Mouse (Mus musculus): Measurements from ENCODE around the gene Gm48551.

Gm48551 gene

DNA sequence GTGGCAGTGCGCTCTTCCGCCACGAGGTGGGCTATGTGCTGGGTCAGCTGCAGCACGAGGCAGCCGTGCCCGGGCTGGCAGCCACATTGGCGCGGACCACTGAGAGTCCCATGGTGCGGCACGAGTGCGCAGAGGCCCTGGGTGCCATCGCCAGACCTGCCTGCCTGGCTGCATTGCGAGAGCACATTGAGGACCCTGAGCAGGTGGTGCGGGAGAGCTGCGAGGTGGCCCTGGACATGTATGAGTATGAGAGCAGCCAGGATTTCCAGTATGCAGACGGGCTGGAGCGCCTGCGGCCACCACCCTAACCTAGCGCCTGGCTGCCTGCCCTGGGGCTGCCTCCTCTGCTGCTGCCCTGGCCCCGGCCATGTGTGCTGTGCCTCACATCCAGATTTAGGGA, 3.5 kb downstream of the Gm48551 start:
- no peak for DNase-seq

DNA sequence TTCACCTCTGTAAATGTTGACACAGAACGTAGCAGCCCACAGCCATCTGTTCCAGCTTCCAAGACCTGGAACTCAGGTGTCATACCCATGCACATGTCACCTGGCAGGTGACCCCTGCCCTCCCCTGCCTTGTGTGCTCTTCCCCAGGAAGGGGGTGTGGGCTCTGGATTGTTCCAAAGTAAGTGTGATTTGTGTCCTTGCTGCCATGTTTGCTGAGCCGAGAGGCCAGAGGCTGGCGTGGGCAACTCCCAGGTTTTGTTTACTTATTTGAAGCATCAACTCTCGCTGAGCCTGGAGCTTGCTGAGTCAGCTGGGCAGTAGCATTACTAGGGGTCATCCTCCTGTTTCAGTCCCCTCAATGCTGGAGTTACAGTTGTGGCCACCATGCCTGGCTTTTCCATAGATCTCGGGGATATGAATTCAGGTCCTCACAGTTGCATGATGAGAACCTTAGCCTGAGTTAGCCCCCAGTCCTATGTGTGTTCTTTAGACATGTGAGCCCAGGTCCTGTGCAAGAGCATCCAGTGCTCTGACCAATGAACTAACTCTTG, 4.3 kb downstream of the Gm48551 start, which contains the start of gene Gm48552:
TSS of gene Gm48552 (plus strand) at position 501 of the 551 bp plus-strand sequence.
- DNase-seq, result no peak

DNA sequence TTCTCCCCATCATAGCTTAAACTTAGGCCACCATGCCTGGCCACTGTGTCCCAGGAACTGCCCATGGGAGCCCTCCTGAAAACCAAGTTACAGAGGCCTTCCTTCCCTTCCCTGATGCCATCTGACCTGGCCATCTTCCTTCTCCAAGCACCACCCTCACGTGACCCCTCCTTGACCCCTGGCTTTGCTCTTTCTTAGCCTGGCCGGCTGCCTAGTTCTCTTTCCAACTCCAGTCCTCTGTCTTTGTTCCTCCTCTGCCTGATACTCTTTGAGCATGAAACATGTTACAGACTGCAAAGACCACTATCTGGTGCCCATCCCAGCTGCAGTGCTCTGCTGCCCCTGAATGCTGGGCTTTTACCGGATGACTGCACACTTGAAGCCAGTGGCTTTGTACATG, 5.1 kb downstream of the Gm48551 start:
- no peak for DNase-seq

DNA sequence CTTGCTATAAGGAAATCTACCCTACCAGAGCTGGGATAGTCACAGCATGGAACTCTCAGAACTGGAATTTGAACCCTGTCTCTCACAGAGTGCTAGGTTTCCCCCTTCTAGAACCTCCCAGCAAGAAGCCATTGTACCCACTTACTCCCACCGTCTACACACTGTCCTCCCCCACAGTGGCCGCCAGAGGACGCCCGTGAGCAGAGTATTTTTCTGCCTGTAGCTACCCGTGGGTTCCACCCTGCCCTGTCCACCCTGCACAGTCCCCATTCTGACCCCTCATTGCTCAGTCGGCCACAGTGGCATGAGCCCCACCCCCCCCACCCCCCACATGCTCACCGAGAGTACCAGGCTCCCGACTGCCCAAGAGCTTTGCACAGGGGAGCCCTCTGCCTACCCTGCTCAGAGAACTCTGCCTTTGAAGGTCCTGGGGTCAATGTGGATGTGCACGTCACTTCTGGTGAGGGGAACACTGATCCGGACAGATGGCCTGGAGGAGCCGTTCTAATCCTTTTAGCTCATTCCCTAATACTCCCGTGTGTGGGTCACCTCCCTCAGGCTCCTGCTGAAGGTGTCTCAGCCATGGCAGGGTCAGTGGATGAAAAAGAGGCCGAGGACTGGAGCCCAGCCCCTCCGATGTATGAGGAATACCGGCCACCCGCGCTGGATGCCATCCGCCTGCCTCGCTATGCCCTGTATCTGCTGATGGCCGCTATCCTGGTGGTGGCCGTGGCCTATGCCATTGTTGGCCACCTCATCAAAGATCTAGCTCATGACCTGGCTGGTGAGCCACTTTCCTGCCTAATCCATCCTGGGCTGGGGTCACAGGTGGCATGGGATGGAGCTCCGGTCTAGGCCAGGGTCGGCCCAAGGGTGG, 5.8 kb downstream of the Gm48551 start:
- peak; percentile 75 for DNase-seq

DNA sequence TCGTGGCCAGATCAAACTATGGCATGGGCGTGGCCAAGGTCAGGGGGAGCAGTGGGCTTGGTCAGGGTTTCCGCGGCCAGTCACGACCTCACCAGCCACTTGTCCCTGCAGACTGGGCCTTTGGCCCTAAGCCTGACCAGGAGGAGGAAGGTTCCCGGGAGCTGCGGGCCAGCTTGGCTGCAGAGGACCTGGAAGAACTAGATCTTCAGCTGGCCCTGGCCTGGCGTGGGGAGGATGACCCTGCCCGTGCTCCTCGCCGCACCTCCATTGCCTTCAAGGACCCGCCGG, 6.4 kb downstream of the Gm48551 start:
- DNase-seq, result no peak

DNA sequence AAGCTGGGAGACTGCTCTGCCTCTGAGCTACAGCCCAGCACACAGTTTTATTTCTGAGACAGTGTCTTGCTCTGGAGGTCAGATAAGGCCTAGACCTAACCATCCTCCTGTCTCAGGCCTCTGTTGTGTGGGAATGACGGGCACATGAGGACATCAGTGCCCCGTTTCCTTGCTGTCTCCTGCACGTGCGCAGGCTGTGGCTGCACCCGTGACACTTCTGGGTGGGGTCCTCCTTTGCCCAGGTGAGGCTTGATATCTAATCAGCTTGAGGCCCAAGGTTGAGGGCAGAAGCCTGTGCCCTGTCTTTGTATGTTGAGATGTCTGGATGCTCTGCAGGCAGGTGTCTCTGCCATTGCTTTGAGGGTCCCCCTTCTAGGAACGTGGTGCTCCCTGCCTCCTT, 8.0 kb downstream of the Gm48551 start:
- DNase-seq, result no peak

DNA sequence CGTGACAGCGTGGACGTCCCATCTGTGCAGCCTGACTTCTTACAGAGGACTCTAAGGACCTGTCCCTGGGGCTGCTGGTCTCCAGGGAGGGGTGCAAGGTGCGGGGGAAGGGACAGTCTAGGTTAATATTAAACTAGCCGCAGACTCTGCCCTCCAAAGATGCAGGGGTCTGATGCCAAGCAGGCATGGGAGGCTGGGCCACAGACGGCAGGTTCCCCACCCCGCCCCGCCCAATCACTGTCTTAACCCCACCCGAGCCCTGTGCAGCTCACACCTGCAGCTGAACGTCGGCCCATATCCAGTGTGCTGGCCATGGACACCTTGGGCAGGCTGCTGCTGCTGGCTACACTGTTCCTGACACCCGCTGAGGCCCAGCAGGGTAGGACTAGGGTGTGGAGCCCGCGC, 8.5 kb downstream of the Gm48551 start, which contains the start of gene Smim24:
TSS of gene Smim24 (plus strand) at position 271 of the 405 bp plus-strand sequence.
- no peak for DNase-seq

DNA sequence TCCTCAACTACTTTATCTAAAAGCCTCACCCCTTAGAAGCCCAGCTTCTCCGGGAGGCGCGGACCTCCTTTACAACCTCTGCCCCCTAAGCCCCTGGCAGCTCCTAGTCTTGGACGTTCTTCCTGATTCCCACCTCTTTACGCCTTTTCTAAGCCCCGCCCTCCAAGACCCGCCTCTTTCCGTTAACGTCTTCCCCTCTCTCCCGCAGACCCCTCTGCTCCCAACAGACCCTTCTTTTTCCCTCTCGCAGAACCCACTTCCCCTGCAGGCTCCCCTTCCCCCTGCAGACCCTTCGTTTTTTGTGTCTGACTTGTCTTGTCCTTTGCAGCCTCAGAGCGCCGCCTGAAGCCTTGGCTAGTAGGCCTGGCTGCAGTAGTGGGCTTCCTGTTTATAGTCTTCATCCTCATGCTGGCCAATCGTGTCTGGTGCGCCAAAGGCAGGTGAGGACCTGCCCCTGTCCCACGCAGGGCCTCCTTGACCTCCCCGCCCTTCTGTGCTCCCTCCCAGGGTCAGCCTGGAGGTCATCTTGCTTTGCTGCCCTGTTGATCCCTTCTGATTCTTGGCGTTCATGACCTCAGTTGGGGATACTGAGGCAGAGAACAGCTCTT, 9.3 kb downstream of the Gm48551 start:
- peak; percentile 46 for DNase-seq

DNA sequence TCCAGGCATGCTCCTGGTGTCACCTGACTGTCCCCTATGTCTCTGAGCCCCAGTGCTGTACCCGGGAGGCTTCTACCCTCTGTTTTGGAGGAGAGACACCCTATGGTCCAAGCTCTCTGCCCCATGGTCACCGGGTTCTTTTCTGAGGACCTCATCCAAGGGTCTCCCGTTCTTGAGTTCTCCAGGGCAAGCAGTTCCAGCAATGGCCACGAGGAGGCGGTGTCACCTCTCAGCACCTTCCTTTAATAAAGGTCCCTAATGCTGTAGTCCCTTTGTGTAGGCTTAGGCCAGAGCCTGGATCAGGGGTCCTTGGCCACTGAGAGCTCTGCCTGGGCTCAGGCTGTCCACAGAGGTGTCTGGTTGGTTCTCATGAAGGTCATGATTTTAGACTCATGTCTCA, 10.9 kb downstream of the Gm48551 start:
- DNase-seq, result peak; percentile 70

DNA sequence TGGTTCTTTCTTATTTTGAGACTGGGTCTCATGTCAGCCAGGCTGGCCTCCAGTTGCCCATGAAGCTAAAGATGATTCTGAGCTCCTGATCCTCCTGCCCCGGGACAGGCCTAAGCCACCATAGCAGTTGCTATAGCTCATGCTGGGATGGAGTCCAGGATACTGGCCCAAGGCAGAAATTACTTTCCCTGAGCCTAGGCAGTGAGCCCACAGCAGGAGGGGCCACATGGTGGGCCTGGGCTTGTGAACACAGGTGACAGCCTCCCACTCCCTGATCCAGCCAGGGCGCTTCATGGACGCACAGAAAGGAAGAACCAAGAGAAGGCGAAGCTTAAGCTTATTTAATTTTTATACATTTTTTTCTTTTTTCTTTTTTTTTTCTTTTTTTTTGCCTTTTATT, 11.6 kb downstream of the Gm48551 start:
- DNase-seq, result no peak

DNA sequence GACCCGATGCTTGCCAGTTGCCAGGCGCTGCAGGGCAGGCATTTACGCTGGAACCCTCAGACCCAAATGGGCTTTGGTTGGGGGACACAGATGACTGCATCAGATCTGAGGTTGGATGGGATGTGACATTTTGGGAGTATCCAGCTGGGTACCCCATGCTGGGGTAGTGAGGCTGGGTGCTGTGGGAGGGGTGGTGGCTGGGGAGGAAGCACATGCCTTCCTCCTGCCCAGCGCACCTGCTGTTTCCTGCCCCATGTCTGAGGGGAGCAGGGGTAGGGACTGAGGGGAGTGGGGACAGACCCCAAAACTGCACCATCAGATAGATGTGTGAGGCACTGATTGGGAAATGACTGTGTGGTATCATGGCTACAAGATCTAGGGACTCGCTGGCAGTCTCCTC, 12.5 kb downstream of the Gm48551 start:
- no peak for DNase-seq

DNA sequence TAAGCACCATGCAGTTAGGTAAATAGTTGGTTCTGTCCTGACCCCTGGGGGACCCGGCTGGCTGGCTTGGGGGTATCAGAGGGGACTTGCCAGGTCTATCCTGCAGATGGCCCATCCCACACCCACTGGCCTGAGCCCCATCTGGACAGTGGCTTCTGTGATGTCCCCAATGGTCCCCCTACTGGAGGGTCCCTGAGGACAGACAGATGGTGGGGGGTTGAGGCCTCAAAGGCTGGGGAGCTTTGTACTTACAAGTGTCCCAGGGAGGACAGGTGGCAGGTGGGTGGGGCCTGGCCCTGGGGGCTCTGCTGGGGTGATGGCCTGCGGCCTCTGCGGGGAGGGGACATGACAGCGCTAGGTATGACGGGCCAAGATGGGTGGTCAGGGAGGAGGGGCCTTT, 15.0 kb downstream of the Gm48551 start:
- DNase-seq, result no peak

DNA sequence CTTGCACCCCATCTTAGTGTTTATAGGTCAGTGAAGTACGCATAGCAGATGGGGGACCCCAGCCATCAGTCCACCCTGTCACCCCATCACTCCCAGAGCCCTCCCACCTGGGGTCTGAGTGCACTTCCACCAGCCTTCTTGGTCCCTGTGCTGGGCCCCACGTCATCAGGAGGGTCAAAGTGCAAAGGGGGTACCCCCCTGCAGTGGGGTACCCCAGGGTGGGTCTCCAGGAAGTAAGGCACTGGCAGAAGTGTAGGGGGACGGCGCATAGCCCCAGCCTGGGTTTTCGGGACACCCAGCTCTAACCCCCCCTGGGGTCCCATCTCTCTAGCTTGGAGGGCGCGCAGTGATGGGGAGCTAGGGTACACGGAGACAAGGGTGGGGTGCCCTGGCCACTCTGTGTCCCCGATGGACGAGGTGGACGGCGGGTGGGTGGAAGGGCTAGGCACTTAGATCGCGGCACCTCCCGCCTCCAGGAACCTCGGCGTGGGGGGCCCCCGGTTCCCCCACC, 15.6 kb downstream of the Gm48551 start:
- DNase-seq, result no peak

DNA sequence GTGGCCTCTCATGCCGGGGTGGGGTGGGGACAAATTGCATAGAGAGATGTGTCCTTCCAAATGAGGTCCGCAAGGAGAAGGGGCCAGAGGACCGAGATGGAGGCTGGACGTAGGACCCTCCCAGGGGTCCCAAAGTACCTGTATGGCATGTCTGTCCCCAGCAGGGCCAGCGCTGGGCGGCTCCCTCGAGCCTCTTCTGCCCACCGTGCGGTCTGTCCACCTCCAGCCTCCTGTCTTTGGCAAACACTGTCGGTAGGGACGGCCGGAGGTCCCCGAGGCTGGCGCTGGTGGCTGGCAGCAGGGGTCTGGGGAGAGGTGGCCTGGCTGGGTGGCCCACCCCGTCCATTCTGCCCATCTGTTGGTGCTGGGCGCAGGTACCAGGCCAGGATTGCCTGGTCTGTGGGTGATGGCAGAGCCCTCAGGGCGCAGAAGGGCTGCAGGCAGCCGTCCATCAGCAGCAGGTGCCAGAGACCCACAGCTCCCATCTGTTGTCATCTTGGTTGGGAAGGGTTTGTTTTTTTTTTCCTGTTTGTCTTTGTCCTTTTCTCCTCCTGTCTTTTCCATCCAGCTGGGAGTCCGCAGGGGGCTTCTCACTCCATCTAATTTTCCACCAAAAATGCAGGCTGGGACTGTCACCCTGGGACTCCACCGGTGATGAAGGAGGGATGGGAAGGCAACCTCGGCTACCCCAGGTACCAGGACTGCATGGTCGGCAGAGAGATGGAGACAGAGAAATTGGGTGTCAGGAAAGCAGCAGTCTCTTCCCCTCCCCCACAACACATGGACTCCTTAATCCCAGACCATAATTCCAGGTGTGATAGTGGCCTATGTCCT, 16.3 kb downstream of the Gm48551 start:
- no peak for DNase-seq

DNA sequence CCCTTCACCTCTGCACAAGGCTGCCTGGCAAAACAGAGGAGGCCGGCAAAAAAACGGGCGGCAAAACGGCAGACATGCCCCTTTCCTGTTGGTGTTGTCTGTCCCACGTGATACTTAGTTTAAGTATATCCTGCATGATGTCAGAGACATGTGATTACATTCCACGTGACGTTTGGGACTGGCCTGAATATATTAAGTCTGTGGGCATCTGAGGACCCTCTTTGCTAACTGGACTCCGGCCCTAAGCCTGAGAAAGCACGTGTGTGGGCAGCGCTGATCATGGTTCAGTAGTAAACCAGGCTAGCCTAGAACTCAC, 16.9 kb downstream of the Gm48551 start:
- DNase-seq, result no peak

DNA sequence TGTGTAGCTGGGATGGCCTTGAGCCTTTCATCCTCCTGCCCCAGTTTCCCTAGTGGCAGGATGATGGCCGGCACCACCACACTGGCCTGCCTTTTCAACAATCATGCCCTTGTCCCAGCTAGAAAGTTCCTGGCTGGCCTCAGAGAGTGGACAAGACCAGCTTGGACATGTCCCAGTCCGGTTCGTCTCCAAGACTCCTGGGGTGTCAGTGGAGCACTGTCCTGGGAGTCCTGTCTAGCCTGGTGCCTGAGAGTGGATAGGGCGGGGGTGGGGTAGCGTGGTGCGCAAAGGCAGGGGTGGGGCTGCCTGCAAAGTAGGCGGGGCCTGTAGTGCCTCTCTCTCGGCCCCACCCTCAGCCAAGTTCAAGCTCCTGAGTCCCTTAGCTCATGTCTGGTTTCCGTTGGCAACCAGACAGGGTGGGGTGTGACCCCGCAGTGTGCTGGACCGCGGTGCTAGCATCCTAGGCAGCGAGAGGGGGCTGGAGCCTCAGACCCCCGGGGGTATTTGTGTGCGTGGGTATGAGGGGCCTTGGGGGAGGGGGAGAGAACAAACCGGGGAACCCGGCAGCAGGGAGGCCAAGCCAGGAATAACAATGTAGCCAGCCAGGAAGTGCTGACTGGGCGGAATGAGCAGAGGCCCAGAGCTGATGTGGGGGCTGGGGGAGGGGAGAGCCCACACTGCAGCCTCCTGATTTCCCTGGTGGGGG, 17.4 kb downstream of the Gm48551 start:
- peak; percentile 88 for DNase-seq

DNA sequence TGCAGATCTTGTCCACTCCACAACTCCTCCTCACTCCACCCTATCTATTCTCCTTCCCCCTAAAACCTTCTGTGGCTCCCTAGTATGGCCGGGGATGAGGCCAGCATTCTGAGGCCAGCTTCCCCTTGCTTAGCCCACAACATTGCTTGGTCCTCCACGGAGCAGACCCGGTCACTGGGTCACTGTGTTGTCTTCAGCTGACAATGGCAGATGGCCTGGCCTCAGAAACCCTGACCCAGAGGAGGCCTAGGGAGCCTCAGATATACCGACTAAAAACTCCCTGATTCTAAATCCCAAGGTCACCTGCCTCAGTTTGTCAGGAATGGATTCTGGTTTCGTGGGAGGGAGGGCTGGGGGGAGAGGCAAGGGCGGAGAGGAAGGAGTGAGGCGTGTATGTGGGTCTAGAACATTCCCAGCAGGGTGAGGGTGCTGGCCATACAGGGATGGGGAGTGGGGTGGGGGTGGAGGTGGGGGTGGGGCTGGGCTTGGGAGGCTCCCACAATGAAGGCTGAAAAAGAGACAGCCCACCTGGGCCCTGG, 18.0 kb downstream of the Gm48551 start:
- no peak for DNase-seq

DNA sequence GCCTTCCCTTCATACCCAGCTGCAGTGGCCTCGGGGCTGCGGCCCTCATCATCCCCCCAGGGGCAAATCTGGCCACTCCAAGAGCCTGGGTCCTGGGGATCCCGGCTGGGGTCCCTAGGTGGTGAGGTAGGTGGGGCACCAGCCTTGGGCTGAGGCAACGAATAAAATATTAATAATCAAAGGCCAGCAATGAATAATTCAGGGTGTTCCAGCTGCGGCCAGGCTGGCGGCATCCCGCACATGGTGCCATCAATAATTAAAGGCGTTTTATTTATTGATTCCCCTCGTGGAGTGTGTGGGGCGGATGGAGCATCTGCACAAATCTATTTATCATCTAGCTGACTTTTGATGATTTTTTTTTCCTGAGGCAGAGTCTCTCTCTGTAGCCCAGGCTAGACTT, 19.2 kb downstream of the Gm48551 start:
- no peak for DNase-seq

DNA sequence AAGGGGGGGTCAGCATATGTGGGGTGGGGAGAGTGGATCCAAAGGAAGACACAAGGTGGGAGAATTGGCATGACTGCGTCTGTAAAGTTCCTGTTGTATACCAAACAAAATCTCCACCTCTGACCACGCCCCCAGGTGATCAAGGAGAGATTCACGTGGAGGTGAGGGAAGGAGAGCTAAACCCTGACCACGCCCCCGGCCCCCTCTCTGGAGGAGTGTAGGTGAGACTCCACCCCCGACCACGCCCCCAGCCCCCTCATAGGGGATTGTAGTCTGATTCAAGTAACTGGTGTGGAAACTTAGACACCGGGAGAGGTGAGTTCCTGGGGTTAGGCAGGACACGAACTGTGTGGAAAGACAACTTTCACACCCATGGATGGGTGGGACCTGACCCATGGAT, 19.8 kb downstream of the Gm48551 start:
- DNase-seq, result no peak

DNA sequence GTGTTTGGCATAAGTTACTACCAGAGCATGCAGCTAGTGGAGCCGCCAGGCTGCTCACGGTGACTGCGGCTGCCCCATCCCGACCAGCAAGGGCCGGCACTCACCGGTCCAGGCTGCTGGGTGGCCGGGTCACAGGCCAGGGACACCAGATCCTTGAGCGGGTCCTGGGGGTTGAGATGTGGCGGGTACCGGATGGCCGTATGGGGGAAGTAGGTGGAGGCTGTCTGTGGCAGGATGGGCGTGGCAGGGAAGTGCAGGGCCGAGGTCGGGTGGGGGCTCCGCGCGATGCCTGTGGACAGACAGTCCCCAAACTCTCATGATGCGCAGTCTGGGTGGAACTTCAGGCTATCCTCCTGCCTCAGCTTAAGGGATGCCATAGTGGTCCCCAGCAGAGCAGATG, 20.5 kb downstream of the Gm48551 start:
- no peak for DNase-seq

DNA sequence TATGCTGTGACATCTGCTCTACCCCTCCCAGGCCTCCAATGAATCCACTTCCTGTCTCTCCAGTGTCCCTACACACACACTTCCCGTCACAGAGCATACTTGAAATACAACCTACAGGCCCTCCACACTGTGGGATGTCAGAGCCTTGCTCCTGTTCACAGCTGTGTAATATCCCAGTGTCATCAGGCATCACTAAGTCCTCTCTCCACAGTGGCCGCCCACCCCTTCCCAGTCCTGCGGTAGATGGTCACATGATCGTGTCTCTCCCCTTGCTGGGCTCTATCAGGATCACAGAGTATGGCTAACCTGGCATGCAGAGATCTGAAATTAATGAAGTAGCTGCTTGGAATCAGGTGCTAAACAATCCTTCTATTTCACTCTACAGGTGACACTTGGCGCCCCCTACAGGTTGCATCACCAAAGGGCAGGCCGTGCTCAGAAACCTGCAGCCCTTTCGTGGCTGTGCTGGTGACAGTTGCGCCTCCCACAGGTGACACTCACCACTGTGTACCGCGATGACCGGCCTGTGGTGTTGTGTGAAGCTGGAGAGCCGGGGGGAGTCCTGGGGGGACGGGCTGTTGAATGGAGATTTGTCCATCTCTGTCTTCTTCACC, 21.4 kb downstream of the Gm48551 start:
- DNase-seq, result peak; percentile 75
